Mouse (Mus musculus) hindbrain, embryonic 14.5 days (tissue): ENCODE measurements at regions not wholly inside any gene's neighbourhood (a gene's known extent, or its start where the extent isn't known, plus 50 kb on each side); places are given as distances from the start of the nearest gene placed in this dataset.

Experiments used
- ATAC-seq: fragments of 200-750 bp; cut with Nextera tagmentation; 2 replicates; pipeline ENCODE4 v1.8.0; 2017; ENCODE audit warnings: moderate number of reproducible peaks, mild to moderate bottlenecking, moderate TSS enrichment, moderate library complexity; ENCODE audit not compliant: low FRiP score
- DNase-seq: peaks from one replicate; pipeline ENCODE4 v3.0.0-alpha.2; 2015; ENCODE audit warnings: low spot score
- H3K27ac ChIP-seq: fragments of 300-500 bp; sonication (generic); 2 replicates; pipeline ENCODE4 v1.5.1; 2014; ENCODE audit warnings: mild to moderate bottlenecking, moderate library complexity
- H3K27me3 ChIP-seq: fragments of 300-500 bp; sonication (generic); 2 replicates; pipeline ENCODE4 v1.6.1; 2014; ENCODE audit warnings: mild to moderate bottlenecking, low read length, mixed read lengths; ENCODE audit not compliant: control insufficient read depth, insufficient read depth
- H3K36me3 ChIP-seq: fragments of 300-500 bp; sonication (generic); replicated peaks from 2 replicates; pipeline ENCODE4 v1.6.1; 2014; ENCODE audit not compliant: control insufficient read depth, insufficient read depth
- H3K4me1 ChIP-seq: fragments of 300-500 bp; sonication (generic); replicated peaks from 2 replicates; pipeline ENCODE4 v1.6.1; 2014; ENCODE audit warnings: antibody characterized with exemption, low read length, mixed read lengths; ENCODE audit not compliant: control insufficient read depth, insufficient read depth
- H3K4me2 ChIP-seq: fragments of 300-500 bp; sonication (generic); replicated peaks from 2 replicates; pipeline ENCODE4 v1.6.1; 2014; ENCODE audit warnings: mild to moderate bottlenecking, moderate library complexity
- H3K4me3 ChIP-seq: fragments of 300-500 bp; sonication (generic); replicated peaks from 2 replicates; pipeline ENCODE4 v1.5.1; 2014; ENCODE audit warnings: mild to moderate bottlenecking, low read length
- H3K9ac ChIP-seq: fragments of 300-500 bp; sonication (generic); 2 replicates; pipeline ENCODE4 v1.6.1; 2014
- H3K9me3 ChIP-seq: fragments of 300-500 bp; sonication (generic); 2 replicates; pipeline ENCODE4 v1.6.1; 2016; ENCODE audit warnings: low read length; ENCODE audit not compliant: control insufficient read depth
- WGBS: fragments of 180-500 bp; shearing (Covaris S2); extraction: QIAGEN DNeasy Blood & Tissue Kit; methylation state at CpG from one replicate; pipeline ENCODE4 v1.1.7; 2014; 5-methylcytosine and 5-hydroxymethylcytosine counted together

- WGBS = 14% methylated on average over 15 of the region's 15 CpGs
- H3K36me3 ChIP-seq = no peaks in the 10 kb centered on the region
- H3K27me3 ChIP-seq = 0 out of 2 replicates have a peak, but pooled peaks cover 6% of the 10 kb centered on the region
- no peaks in the 10 kb centered on the region for H3K9me3 ChIP-seq
- H3K27ac ChIP-seq = peak overlapping the region; percentile 43; the same call in 1 of the 2 replicates
- DNase-seq (no peak), ATAC-seq (no peak)
- no peak overlapping the region for H3K4me3 ChIP-seq
- no peak overlapping the region for H3K4me2 ChIP-seq
- H3K4me1 ChIP-seq = peaks cover 44% of the 10 kb centered on the region
- peak overlapping the region; percentile 34; the same call in 1 of the 2 replicates for H3K9ac ChIP-seq
Measured at GRCm38 (mm10) chr2:173334856-173335595, 58.7 kb upstream of the Pmepa1 start.

DNA sequence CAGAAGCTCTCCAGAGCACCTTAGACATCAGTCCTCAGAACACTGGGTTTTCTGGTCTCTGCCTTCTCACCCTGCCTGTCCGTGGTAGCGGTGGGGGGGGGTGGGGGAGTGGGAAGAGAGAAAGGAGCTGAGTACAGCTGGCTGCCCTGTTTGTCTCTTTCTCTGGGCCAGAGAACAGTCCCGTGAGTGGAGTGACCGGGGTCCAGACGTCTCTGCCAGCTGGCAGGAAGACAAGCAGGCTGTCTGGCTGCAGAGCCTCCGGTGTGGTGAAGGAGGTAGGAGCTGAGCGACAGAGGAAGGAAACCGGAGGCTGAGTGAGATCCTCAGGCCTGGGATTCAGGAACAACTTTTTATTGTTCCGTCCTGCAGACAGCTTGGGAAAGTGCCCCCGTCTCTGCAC is 59.5 kb upstream of the Pmepa1 start:
- peak; percentile 56 for ATAC-seq
- H3K4me3 ChIP-seq = no peak overlapping the region
- H3K27me3 ChIP-seq = 0 out of 2 replicates have a peak, but pooled peaks cover 6% of the 10 kb centered on the region
- H3K27ac ChIP-seq = peak overlapping the region; percentile 43; the same call in 1 of the 2 replicates
- peak; percentile 57 for DNase-seq
- H3K4me1 ChIP-seq = peaks cover 52% of the 10 kb centered on the region
- H3K4me2 ChIP-seq = 0 out of 2 replicates have a peak overlapping the region, but pooled peaks have one; percentile 10
- no peaks in the 10 kb centered on the region for H3K36me3 ChIP-seq
- H3K9me3 ChIP-seq = no peaks in the 10 kb centered on the region
- no peak overlapping the region for H3K9ac ChIP-seq
- 23% methylated on average over 10 of the region's 10 CpGs for WGBS

DNA sequence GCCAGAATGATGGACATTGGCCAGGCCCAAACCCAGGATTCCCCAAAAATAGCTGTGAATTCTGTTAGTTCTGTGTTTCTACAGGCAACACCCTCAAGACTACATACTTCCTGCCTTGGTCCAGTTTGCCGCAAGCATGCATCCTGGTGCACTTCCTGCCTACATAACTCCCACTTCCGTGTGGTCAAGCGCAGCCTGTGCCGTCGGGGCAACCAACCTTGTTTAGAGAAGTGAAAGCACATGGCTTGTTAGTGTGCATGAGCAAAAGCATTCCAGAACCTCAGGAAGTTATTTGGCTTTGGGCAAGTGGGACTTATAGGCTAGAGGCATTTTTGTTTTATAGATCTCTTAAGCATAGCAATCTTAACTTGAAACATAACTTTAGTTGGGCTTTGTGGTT is 61.3 kb upstream of the Pmepa1 start:
- no peak for ATAC-seq
- H3K36me3 ChIP-seq = no peaks in the 10 kb centered on the region
- H3K27me3 ChIP-seq = 0 out of 2 replicates have a peak, but pooled peaks cover 6% of the 10 kb centered on the region
- no peak overlapping the region for H3K4me3 ChIP-seq
- no peak overlapping the region for H3K4me2 ChIP-seq
- H3K9me3 ChIP-seq = no peaks in the 10 kb centered on the region
- peaks cover 58% of the 10 kb centered on the region for H3K4me1 ChIP-seq
- no peak overlapping the region for H3K27ac ChIP-seq
- DNase-seq = no peak
- 83% methylated on average over 5 of the region's 5 CpGs for WGBS
- H3K9ac ChIP-seq = no peak overlapping the region

GRCm38 (mm10) chr2:173338671-173339070 is 62.3 kb upstream of the Pmepa1 start:
- peaks cover 64% of the 10 kb centered on the region for H3K4me1 ChIP-seq
- ATAC-seq = no peak
- no peak for DNase-seq
- H3K27me3 ChIP-seq = 0 out of 2 replicates have a peak, but pooled peaks cover 6% of the 10 kb centered on the region
- H3K4me2 ChIP-seq = no peak overlapping the region
- H3K9me3 ChIP-seq = no peaks in the 10 kb centered on the region
- 39% methylated on average over 5 of the region's 5 CpGs for WGBS
- no peak overlapping the region for H3K27ac ChIP-seq
- H3K36me3 ChIP-seq = no peaks in the 10 kb centered on the region
- H3K9ac ChIP-seq = no peak overlapping the region
- H3K4me3 ChIP-seq = no peak overlapping the region

DNA sequence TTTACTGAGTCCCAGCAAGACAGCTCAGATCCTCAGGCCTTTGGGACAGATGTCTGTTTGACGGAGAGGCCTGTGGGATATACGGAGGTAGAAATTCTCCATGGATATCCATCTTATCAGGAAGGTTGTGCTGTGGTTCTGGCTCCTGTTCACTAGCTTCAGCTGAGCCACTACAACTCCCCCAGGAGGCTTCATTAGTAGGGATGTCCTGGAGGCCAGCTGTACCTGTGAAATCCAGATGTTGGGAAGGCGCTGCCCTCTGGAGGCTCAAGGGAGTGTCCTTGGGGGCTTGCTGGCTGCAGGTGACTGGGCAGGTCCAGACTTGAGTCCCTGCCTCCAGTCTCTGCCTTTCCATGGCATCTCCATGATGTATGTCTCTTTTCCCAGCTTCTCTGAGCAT is 62.9 kb upstream of the Pmepa1 start:
- H3K27ac ChIP-seq = no peak overlapping the region
- H3K9me3 ChIP-seq = no peaks in the 10 kb centered on the region
- no peak overlapping the region for H3K9ac ChIP-seq
- no peaks in the 10 kb centered on the region for H3K36me3 ChIP-seq
- peaks cover 62% of the 10 kb centered on the region for H3K4me1 ChIP-seq
- H3K4me3 ChIP-seq = no peak overlapping the region
- H3K27me3 ChIP-seq = 0 out of 2 replicates have a peak, but pooled peaks cover 6% of the 10 kb centered on the region
- ATAC-seq (no peak), DNase-seq (no peak)
- WGBS = 52% methylated on average over 3 of the region's 3 CpGs
- no peak overlapping the region for H3K4me2 ChIP-seq

GRCm38 (mm10) chr2:173340044-173340601 is 63.8 kb upstream of the Pmepa1 start:
- peaks cover 52% of the 10 kb centered on the region for H3K4me1 ChIP-seq
- H3K4me3 ChIP-seq = no peak overlapping the region
- peak overlapping the region; percentile 35 for H3K4me2 ChIP-seq
- no peaks in the 10 kb centered on the region for H3K9me3 ChIP-seq
- H3K36me3 ChIP-seq = no peaks in the 10 kb centered on the region
- ATAC-seq = peak; percentile 77
- 3% methylated on average over 26 of the region's 26 CpGs for WGBS
- 0 out of 2 replicates have a peak, but pooled peaks cover 6% of the 10 kb centered on the region for H3K27me3 ChIP-seq
- H3K27ac ChIP-seq = peak overlapping the region; percentile 72
- DNase-seq = peak; percentile 73
- H3K9ac ChIP-seq = no peak overlapping the region

- DNase-seq = no peak
- Histone ChIP-seq H3K4me1 (peaks cover 39% of the 10 kb centered on the region), H3K27me3 (0 out of 2 replicates have a peak, but pooled peaks cover 6% of the 10 kb centered on the region), H3K4me2 (no peak overlapping the region), H3K36me3 (no peaks in the 10 kb centered on the region), H3K9ac (no peak overlapping the region; the same call in 1 of the 2 replicates), H3K4me3 (no peak overlapping the region), H3K27ac (no peak overlapping the region), H3K9me3 (no peaks in the 10 kb centered on the region)
- no peak for ATAC-seq
- WGBS = 41% methylated on average over 16 of the region's 16 CpGs
Measured at GRCm38 (mm10) chr2:173342605-173343260, 66.4 kb upstream of the Pmepa1 start.

GRCm38 (mm10) chr2:173343665-173344064 is 67.3 kb upstream of the Pmepa1 start:
- Histone ChIP-seq H3K4me2 (no peak overlapping the region), H3K4me3 (no peak overlapping the region)
- ATAC-seq = no peak

GRCm38 (mm10) chr2:173344221-173344620 is 67.9 kb upstream of the Pmepa1 start:
- Histone ChIP-seq H3K27me3 (no peaks in the 10 kb centered on the region), H3K27ac (no peak overlapping the region), H3K9ac (no peak overlapping the region), H3K9me3 (no peaks in the 10 kb centered on the region), H3K4me1 (peaks cover 28% of the 10 kb centered on the region), H3K36me3 (no peaks in the 10 kb centered on the region), H3K4me3 (no peak overlapping the region), H3K4me2 (no peak overlapping the region)
- ATAC-seq = no peak
- no peak for DNase-seq
- WGBS = 96% methylated on average over 5 of the region's 5 CpGs

More at GRCm38 (mm10) chr2:173343665-173344064, 67.3 kb upstream of the Pmepa1 start:
- WGBS = 84% methylated on average over 2 of the region's 2 CpGs
- Histone ChIP-seq H3K9me3 (no peaks in the 10 kb centered on the region), H3K27me3 (0 out of 2 replicates have a peak, but pooled peaks cover 3% of the 10 kb centered on the region), H3K4me1 (peaks cover 33% of the 10 kb centered on the region), H3K27ac (no peak overlapping the region), H3K36me3 (no peaks in the 10 kb centered on the region), H3K9ac (no peak overlapping the region)
- DNase-seq = no peak
